Mouse (Mus musculus) hindbrain, embryonic 16.5 days (tissue): ENCODE measurements around the gene Odf3l1. TPM values are rescaled to one million over a fixed set of nuclear protein-coding genes. Genes with fewer than 3 reads are reported as not detected.

Experiments
- ATAC-seq: fragments of 200-750 bp; cut with Nextera tagmentation; 2 replicates; pipeline ENCODE4 v1.8.0; 2017; ENCODE audit warnings: moderate TSS enrichment, moderate library complexity
- H3K27ac ChIP-seq: fragments of 300-500 bp; sonication (generic); 2 replicates; pipeline ENCODE4 v1.5.1; 2014; ENCODE audit warnings: low read depth, mild to moderate bottlenecking, control low read depth, low read length, moderate library complexity
- H3K27me3 ChIP-seq: fragments of 300-500 bp; sonication (generic); replicated peaks from 2 replicates; pipeline ENCODE4 v1.6.1; 2014; ENCODE audit warnings: low read length; ENCODE audit not compliant: control insufficient read depth, insufficient read depth
- H3K36me3 ChIP-seq: fragments of 300-500 bp; sonication (generic); 2 replicates; pipeline ENCODE4 v1.6.1; 2014; ENCODE audit warnings: mild to moderate bottlenecking, low read length, moderate library complexity, mixed read lengths; ENCODE audit not compliant: control insufficient read depth, insufficient read depth
- H3K4me1 ChIP-seq: fragments of 300-500 bp; sonication (generic); 2 replicates; pipeline ENCODE4 v1.6.1; 2014; ENCODE audit warnings: low read depth, low read length; ENCODE audit not compliant: control insufficient read depth, insufficient read depth
- H3K4me2 ChIP-seq: fragments of 300-500 bp; sonication (generic); 2 replicates; pipeline ENCODE4 v1.6.1; 2014; ENCODE audit warnings: mild to moderate bottlenecking, low read length, control low read depth, moderate library complexity
- H3K4me3 ChIP-seq: fragments of 300-500 bp; sonication (generic); 2 replicates; pipeline ENCODE4 v1.5.1; 2014; ENCODE audit warnings: mild to moderate bottlenecking, low read length, control low read depth, moderate library complexity
- H3K9ac ChIP-seq: fragments of 300-500 bp; sonication (generic); 2 replicates; pipeline ENCODE4 v1.6.1; 2014; ENCODE audit warnings: low read depth, mild to moderate bottlenecking, control low read depth, low read length, moderate library complexity
- H3K9me3 ChIP-seq: fragments of 300-500 bp; sonication (generic); 2 replicates; pipeline ENCODE4 v1.6.1; 2014; ENCODE audit warnings: mild to moderate bottlenecking, low read length, moderate library complexity; ENCODE audit not compliant: control insufficient read depth
- WGBS: fragments of 180-500 bp; shearing (Covaris S2); extraction: QIAGEN DNeasy Blood & Tissue Kit; methylation state at CpG from one replicate; pipeline ENCODE4 v1.1.7; 2014; 5-methylcytosine and 5-hydroxymethylcytosine counted together
- polyA plus RNA-seq: library from polyadenylated mRNA; unstranded; fragments of >200 nt; fragmentation: Nextera tagmentation; extraction: Ambion mirVana; gene quantifications from 2 replicates; pipeline ENCODE4 v1.2.1, GENCODE M21; 2015

Gene Odf3l1
- polyA plus RNA-seq, 1 experiment from 2014 or later, result not detected

DNA sequence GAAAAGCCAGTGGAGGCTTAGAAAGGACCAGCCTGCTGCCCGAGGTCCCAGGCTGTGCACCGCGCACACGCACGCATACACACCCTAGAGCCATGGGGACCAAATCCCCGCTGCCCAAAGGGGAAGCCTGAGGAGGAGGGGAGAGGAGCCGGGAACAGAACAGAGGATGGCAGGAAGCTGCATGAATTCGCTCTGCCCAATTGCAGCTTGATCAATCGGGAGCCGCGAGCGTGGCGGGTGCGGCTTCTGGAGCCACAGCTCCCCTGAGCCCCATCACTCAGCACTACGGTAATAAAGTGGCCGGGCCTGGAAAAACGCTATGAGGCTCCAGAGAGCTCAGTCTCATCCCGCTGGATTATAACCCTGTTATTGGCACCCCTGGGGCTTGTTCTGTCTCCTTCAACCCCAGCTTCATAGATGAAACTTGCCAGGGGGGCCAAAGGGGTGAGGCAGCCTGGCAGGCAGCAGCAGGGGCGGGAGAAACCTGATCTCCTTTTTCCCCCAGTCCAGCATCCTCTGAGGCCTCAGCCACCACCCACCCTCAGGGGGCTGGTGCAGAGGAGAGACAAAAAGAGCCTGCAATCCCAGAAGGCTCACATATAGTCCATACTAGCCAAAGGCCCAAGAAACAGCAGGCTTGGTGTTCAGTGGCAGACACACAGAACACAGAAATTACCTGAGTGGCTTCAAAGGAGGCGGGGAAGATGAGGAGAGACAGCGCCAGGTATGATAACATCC, 38.8 kb downstream of the Odf3l1 start:
- peak; percentile 61 for ATAC-seq
- peak overlapping the region; percentile 50 for H3K9ac ChIP-seq
- no peaks in the 10 kb centered on the region for H3K9me3 ChIP-seq
- H3K27ac ChIP-seq, result no peak overlapping the region
- WGBS, result 11% methylated on average over 21 of the region's 21 CpGs
- peak overlapping the region; percentile 27 for H3K4me3 ChIP-seq
- no peaks in the 10 kb centered on the region for H3K36me3 ChIP-seq
- H3K27me3 ChIP-seq, result no peaks in the 10 kb centered on the region
- peak overlapping the region; percentile 56 for H3K4me2 ChIP-seq
- H3K4me1 ChIP-seq, result peaks cover 20% of the 10 kb centered on the region

DNA sequence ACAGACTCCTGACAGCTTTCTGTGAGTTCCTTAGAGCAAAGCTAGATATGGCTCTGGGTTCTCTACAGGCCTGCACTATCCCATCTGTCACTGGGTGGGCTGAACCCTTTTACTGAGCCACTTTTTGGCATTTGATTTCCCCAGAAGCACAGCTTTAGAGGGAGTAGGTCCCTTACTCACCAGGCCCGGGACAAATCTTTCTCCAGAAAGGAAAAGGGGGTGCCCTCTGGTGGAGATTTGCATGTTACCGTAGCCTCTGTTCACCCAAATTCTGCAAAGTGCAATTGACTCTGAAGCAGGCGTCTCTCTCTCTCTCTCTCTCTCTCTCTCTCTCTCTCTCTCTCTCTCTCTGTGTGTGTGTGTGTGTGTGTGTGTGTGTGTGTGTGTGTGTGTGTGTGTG, 39.6 kb downstream of the Odf3l1 start:
- Histone ChIP-seq H3K27me3 (no peaks in the 10 kb centered on the region), H3K4me2 (no peak overlapping the region), H3K9ac (no peak overlapping the region), H3K36me3 (no peaks in the 10 kb centered on the region), H3K4me1 (peaks cover 12% of the 10 kb centered on the region), H3K9me3 (no peaks in the 10 kb centered on the region), H3K4me3 (no peak overlapping the region), H3K27ac (no peak overlapping the region)
- 0 out of 2 replicates have a peak, but pooled peaks have one; percentile 11 for ATAC-seq
- 17% methylated on average over 3 of the region's 3 CpGs for WGBS

- Histone ChIP-seq H3K4me2 (no peak overlapping the region), H3K27me3 (no peaks in the 10 kb centered on the region), H3K9me3 (no peaks in the 10 kb centered on the region), H3K36me3 (no peaks in the 10 kb centered on the region), H3K27ac (no peak overlapping the region), H3K9ac (no peak overlapping the region), H3K4me1 (no peaks in the 10 kb centered on the region), H3K4me3 (no peak overlapping the region)
- no peak for ATAC-seq
- WGBS, result 88% methylated on average over 1 of the region's 1 CpGs
Observed at GRCm38 (mm10) chr9:56810916-56811315, 53.6 kb downstream of the Odf3l1 start.

- 92% methylated on average over 6 of the region's 6 CpGs for WGBS
- no peak overlapping the region for H3K4me3 ChIP-seq
- H3K4me1 ChIP-seq, result no peaks in the 10 kb centered on the region
- no peak overlapping the region for H3K9ac ChIP-seq
- no peaks in the 10 kb centered on the region for H3K27me3 ChIP-seq
- H3K36me3 ChIP-seq, result no peaks in the 10 kb centered on the region
- H3K9me3 ChIP-seq, result no peaks in the 10 kb centered on the region
- no peak overlapping the region for H3K4me2 ChIP-seq
- no peak for ATAC-seq
- no peak overlapping the region for H3K27ac ChIP-seq
Observed at GRCm38 (mm10) chr9:56807990-56808389, 56.5 kb downstream of the Odf3l1 start.

DNA sequence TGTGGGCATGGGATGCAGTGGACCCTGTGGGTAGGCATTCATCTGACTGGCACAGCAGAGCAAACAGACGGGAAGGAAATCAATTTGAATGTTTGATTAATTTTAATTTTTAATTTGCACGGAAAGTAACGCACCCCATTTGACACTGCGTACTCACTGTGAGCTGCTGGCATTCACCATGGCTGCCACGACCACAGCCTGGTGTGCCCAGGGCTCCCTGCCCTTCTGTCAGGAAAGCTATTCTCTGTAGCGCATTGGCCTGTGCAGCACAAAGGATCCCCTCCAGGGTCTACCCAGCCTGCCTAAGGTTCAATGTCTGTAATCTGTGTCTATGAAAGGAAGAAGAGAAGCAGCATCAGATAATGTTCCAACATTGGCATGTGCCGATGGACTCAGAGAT, 61.3 kb downstream of the Odf3l1 start:
- no peaks in the 10 kb centered on the region for H3K36me3 ChIP-seq
- 61% methylated on average over 7 of the region's 7 CpGs for WGBS
- no peak for ATAC-seq
- no peak overlapping the region for H3K4me2 ChIP-seq
- H3K9me3 ChIP-seq, result no peaks in the 10 kb centered on the region
- peaks cover 6% of the 10 kb centered on the region for H3K27me3 ChIP-seq
- no peak overlapping the region for H3K27ac ChIP-seq
- H3K9ac ChIP-seq, result no peak overlapping the region
- H3K4me3 ChIP-seq, result no peak overlapping the region
- no peaks in the 10 kb centered on the region for H3K4me1 ChIP-seq

Other genes starting within 250 kb of the Odf3l1 start
- gene Lingo1, start 68.2 kb downstream of the Odf3l1 start, polyA plus RNA-seq, result 79.4 and 80.7 TPM in 2 replicates
- 10.7 and 10.8 TPM in 2 replicates for gene Cspg4, start 354 bp upstream of the Odf3l1 start, polyA plus RNA-seq
- gene Snx33, start 63.7 kb upstream of the Odf3l1 start, polyA plus RNA-seq, result 3.0 and 3.8 TPM in 2 replicates
- 66.8 and 66.9 TPM in 2 replicates for gene Imp3, start 72.8 kb upstream of the Odf3l1 start, polyA plus RNA-seq
- gene Snupn, start 86.2 kb upstream of the Odf3l1 start, polyA plus RNA-seq, result 28.9 and 29.9 TPM in 2 replicates
- 22.9 and 24.6 TPM in 2 replicates for gene Ptpn9, start 130.2 kb upstream of the Odf3l1 start, polyA plus RNA-seq
- gene Sin3a, start 207.4 kb upstream of the Odf3l1 start, polyA plus RNA-seq, result 19.6 and 20.7 TPM in 2 replicates